Mouse (Mus musculus) testis, postnatal 10 days (tissue): ENCODE measurements at regions not wholly inside any gene's neighbourhood (a gene's known extent, or its start where the extent isn't known, plus 50 kb on each side); places are given as distances from the start of the nearest gene placed in this dataset.

Experiments
- DNase-seq: peaks from one replicate; pipeline ENCODE4 v3.0.0; 2021; ENCODE audit warnings: low spot score

DNA sequence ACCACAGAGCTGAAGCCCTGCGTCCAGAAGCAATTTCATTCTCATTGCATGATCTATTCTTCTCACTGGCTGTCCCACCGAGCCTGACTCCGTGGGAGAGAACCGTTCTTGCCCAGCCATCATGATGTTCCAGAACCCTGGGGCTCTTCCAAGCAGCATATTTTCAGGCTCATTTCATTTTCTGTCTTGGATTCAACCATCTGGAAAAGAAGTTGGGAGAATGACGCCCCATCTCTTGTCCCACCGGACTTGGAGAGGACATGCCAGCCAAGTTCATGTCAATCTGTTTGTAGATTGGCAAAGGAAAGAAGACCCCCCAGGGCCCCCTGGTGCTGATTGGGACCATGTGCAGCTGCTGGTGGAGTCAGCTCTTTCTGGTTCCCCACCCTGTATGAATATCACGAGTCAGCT is 1400.5 kb upstream of the Lrrc6 start:
- DNase-seq: no peak

DNA sequence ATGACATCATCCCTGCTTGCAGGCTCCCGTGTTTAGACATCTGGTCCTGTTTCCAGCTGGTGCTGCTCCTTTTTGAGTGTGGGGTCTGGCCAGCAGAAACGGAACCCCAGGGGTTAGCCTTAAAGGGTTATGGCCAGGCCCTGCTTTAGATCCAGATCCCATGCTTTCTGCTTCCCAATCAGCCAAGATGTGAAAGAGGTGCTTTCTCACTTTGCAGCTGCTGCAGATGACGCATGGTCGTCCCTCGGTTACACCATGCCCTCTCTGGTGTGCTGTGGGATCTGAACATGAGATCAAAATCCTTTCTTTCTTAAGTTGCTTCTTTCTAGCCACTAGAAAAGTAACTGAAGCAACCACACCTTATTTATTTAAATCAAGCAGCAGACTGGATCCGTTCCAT is 1399.1 kb upstream of the Lrrc6 start:
- DNase-seq: no peak

DNA sequence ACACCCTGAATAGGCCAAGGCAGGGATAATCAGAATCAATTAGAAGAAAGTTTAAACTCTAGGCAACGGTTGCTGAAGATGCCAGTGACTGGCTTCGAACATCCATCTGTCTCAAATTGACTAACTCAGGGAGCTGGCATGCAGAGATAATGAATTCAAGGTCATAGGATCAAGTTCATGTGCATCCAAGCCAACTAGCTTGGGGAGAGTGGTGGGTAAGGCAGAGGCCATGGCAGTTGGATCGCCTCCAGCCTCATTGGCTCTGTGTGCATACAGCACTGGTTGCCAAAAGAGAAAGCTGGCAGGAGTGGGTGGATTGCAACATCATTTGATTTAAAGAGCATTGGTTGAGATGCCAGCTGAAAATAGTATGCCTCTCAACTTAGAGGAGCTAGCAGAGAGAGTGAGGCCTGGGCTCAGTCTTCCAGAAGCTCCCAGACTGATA is 1398.3 kb upstream of the Lrrc6 start:
- DNase-seq: peak; percentile 41

DNA sequence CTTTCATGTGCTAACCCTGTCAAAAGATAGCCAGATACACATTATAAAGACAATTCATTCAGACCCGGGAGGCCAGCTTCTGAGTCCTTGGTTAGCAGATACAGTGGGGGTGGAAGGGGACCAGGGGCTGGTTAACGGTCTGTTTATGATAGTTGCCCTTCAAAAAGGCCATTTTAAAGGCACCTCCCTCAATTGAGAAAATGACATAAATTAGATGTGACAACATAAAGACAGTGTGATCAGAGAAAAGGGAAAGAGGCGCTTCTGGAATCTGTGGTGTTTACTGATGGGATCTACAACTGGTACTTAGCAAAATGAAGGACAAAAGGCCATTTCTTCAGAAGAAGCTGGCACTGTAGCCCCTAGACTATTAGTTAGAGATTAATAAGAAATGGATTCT is 1391.4 kb upstream of the Lrrc6 start:
- no peak for DNase-seq

DNA sequence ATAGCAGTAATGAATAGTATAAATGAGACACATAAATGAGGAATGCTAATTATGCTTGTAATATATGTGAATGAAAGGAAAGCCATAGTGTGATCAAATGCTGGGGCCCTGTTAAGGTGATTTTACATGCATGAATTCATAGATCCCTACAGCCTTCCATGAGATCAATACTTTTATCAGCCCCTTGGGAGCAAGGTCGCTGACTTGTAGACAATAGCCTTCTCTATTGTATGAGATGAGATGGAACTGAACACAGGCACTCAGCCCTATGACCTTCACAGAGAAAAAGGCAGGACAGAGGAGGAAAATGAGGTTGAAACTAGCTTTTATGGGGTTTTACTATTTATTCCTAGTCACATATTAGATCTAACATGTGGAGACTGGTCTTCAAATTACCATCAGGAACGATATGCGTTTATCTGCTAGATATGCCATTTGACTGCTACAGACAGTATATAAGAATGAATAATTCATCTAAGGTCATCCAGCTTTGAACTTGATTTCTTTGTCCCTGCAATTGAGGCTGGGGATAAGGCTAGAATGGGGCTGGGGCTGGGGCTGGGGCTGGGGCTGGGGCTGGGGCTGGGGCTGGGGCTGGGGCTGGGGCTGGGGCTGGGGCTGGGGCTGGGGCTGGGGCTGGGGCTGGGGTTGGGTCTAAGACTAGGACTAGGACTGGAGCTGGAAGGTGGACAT is 1390.0 kb upstream of the Lrrc6 start:
- no peak for DNase-seq

DNA sequence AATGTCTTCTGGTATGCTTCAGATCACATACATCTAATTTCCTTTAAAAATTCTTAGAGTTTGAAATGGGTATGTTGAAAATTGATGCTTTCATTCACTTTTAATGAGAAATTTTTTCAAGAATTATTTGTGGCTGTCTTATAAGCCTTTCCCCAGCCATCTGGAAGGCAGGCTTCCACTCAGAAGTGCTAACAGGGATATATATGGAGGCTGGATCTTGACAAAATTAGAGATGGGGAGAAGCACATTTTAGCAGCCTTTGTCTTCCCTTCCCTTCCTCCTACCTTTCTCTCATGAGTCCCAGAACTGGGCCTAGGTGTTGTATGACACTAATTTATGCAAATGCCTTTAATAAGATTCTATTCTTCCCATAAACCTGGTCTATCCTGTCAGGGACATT is 1387.8 kb upstream of the Lrrc6 start:
- DNase-seq: no peak

DNA sequence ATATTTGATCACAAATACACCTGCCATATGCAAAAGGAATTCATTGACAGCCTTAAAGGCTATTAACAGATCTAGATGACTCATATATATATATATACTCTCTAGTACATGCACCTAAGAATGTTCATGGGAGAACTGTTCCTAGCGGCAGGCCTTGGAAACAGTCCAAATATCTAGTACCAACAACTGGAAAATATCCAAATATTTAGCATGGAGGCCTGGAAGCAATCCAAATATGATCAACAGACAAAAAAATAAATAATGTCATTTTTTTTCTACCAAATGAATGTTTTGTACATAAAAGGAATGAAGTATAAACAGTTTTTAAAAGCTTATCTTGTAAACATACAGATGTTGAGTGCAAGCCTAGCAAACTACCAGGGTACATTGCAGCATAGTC is 1354.6 kb upstream of the Lrrc6 start:
- DNase-seq: no peak

DNA sequence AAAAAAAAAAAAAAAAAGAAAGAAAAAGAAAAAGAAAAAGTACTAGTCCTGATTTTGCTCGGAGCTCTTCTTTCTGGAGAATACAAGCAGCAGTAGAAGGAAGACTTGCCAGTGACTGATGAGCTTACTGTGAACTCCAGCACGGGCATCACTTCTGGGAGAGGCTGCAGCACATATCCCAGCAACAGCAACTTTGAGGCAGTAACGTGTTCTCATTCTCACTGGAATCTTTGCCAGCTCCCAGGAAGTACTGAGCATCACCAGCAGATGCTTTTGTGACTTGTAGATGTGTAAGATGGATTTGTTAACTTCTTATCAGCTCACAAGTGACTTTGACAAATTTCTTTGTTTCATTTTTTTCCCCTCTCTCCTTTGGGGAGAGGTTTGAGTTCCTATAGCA is 1349.4 kb upstream of the Lrrc6 start:
- no peak for DNase-seq

DNA sequence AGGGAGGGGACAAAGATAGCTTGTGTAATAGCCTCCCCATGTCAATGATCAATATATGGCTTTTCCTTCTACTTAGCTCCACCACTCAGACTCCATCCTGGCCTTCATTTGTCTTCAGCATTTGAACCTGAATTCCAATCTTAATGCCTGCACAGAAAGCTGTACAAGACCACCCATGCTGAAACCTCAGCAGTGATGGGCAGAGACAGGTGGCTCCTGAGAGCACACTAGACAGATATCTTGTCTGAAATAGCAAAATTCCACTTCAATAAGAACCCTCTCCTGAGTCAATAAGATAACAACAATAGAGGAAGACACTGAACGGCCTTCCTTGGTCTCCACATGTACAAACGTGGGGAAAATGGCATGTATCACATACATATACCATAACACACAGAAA is 1345.0 kb upstream of the Lrrc6 start:
- DNase-seq: no peak

DNA sequence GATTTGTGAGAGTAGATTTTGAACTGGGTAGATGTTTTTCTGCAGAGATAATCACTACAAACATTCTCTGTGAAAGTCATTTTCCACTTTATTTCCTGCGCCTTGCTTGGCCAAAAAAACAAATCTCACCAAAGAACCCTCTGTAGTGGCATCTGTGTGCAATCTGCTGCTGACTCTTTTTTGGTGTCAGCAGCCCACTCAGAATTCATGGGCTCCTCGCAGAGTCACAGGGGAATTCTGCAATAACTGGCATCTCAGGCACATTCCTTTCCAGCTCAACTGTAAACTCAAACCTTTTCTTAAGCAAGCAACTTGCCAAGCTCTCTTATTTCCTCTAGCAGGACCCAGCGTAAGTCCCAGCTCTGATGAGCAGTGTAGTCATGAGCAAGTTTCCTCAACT is 1340.0 kb upstream of the Lrrc6 start:
- DNase-seq: no peak

DNA sequence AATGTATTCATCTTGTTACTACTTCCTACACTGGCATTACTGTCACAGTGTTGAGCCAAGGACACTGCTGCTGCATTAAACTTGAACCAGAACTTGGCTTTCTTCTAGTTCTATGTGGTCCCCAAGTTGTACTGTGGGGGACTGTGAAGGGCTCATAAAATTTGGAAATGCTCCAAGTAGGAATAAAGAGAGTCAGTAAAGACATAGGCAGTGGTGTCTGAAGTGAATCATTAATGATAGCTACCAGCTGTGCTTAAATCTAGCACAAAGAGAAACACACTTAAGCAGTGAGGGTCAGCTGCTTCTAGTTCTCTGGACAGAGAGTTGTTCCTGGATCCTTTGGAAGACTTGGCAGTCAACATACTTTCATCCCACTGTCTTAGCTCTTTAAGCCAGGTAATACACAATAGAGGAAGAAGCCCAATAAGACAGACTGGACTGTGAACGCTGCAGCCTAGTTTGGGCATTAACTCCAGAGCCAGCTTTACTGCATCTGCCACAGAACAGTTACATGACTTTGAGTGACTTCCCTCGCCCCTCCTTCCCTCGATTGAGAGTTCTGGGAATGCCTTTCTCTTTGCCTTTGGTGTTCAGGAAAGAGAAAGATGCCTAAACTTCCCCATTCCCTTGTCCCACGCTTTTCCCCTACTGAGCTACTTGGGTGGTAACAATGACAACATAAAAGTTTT is 1325.2 kb upstream of the Lrrc6 start:
- no peak for DNase-seq

DNA sequence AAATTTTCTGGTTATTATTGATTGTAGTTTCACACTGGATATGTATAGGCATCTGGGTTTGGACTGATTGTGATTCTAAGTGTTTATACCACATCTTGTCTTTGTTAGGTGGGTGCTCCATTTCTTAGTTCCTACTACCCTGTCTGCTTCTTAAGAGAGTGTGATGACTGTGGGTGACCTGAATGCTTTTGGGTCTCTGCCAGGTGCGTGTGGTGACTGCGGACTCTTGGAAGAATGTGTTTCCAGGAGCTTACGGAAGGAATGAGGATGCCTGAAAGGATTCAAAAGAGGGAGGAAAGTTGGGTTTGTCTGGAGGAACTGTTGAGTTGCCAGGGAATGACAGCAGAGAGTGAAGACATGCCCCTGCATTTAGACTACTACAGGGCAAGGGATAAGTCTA is 1322.5 kb upstream of the Lrrc6 start:
- DNase-seq: no peak

DNA sequence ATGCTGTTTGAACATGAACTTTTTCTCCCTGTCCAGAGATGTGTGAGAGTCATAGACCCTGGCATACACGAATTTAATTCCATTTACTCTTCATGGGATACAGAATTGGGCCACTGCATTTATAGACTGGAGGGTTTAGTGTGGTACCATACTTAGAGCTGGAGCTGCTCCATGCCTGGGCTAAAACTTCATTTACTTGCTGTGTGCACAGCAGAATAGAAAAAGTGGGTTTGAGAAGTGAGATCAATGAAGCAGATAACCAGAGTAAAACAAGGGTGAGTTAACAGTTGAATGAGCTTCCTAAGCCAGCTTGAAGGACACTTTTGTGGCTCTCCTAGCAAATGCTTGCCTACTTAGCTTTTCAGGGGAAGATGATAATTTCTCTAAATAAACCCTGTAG is 1299.2 kb upstream of the Lrrc6 start:
- no peak for DNase-seq

DNA sequence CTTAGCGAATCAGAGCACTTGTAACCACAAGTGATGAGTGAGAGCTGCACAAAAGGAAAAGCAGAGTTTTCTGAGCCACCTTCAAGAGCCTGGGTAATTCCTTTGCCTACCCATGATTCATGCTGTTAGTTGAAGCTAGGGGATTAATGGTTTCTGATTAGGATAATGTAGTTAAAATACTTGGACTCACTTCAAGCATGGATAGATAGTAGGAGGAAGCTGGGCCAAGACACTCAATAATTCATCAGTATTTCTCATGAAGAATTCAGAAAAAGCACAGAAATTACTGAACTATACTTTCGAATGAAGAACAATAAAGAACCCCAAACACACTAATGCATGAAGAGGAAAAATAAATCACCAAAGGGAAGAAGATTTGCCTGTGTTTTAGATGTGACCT is 1294.9 kb upstream of the Lrrc6 start:
- no peak for DNase-seq

DNA sequence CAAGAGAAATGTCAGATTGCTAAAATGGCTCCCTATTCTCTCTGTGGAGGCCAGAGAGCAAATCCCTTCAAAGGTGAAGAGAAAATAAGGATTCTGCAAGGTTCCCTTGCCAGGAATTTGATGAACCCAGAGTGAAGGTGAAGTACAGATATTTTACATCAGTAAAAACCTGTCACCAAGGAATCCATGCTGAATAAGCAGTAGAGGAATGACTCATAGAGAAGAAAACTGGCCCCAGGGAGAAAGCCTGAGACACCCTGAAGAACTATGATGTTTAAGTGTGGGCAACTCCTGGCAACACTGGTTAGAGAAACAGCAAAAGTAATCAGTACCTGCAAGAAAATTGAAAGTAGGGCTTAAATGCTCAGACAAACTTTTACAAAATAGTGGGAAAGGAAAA is 1292.1 kb upstream of the Lrrc6 start:
- DNase-seq: no peak

DNA sequence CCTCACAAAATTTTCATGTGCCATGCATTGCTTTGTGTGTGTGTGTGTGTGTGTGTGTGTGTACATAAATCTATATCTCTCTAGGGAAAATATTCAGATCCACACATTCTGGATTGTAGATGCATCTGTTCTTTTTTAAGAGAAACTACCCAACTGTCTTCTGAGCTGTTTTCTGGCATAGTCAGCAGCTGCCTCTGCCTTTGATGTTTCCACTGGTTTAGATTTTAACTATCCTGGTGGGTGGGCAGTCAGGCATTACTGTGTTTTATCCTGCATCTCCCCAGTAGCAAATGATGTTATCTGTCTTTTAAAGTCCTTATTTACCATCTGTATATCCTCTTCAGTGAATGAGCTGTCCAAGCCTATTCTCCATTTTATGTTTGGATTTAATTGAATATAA is 1287.9 kb upstream of the Lrrc6 start:
- DNase-seq: no peak

DNA sequence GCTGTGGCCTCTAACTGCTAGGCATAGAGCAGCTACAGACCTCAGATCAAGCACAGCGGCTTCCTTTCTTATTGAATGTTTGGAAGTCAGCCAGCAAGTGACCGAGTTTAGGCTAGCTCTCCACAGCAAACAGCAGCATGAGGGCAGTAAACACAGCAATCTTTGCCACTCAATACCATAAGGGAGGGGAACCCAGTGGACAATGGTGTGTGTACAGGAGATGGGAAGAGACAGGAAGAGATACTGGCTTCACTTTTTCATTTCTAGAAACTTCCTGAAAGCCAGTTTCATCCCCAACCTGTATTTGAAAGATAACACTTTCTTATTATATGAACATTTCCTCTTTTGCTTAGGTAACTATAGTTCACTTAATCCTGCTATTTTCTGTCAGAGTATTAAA is 1284.9 kb upstream of the Lrrc6 start:
- DNase-seq: no peak

DNA sequence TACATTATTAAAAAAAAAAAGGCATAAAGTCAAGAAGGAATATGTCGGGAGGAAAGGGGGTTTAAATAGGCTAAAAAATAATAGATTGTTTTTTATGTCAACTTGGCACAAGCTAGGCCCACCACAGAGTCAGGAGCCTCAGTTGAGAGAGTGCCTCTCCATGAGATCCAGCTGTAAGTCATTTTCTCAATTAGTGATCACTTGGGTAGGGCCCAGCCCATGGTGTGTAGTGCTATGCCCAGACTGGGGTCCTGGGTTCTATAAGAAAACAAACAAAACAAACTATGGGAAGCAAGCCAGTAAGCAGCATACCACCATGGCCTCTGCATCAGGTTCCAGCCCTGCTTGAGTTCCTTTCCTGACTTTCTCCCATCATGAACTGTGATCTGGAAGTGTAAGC is 1283.0 kb upstream of the Lrrc6 start:
- no peak for DNase-seq

DNA sequence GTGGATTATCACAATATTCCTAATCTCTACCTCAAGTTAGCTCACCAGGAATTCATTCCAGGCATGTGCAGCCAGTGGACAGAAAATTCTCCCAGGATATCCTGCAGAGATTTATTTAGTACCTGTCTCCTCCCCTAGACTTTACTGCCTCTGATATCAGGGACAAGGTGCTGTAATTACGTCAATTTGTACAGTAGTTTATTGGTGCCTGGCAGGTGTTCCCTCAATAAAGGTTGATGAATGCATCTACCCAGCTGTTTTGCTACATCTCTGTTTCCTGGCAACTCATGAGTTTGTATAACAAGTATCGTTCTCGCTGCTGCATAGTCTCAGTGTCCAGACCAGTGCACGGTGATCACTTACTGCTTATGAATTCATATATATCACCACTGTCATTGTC is 1281.8 kb upstream of the Lrrc6 start:
- DNase-seq: no peak

DNA sequence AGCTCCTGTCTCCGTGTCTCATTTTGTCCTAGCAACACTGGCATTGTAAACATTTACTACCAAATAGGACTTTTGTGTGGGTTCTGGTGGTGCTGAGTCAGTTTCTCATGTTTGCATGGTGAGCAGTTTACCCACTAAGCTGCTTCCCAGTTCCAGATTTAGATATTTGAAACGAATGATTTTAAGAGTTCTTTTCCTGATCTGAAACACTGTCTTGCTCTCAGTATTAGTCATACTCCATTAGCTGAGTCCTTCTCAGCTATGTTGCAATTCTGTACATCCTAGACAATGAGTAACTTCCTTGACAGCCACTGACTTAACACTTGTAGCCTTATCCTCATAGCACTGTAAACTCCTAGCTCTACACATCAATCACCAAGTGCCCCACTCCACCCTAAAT is 1280.1 kb upstream of the Lrrc6 start:
- DNase-seq: no peak

DNA sequence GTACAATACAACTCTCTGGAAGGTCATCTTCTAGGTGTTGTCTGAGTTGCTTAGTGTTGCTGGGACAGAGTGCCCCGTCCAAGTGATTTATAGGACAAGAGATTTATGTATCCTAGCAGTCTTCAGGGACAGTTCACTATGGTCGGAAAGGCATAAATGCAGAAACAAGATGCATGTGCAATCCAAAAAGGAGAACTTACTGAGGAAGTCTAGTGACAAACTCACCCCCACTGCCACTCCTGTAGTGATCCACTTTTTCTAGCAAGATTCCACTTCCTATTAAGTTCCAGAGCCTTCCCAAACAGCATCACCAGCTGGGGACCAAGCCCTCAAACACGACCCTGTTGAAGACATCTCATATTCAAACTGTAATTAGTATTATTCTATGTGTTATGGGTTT is 1266.9 kb upstream of the Lrrc6 start:
- DNase-seq: no peak

DNA sequence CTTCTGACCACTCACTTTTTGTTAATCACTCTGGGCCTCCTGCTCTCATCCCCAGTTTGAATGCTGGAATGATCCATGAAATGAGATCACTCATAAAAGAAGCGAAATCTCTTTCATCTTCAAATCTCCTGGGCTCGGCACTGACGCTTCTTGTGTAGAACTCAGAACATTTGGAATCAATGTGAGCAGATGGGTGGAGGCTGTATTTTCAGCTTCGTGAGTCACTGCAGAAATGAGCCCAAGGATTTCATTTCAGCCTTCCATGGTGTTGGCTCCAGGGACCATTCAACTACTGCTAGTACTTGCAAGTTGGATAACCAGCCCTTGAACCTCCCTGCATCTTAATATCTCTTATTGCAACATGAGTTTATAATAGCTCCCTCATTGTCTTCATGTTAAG is 1258.5 kb upstream of the Lrrc6 start:
- DNase-seq: no peak

DNA sequence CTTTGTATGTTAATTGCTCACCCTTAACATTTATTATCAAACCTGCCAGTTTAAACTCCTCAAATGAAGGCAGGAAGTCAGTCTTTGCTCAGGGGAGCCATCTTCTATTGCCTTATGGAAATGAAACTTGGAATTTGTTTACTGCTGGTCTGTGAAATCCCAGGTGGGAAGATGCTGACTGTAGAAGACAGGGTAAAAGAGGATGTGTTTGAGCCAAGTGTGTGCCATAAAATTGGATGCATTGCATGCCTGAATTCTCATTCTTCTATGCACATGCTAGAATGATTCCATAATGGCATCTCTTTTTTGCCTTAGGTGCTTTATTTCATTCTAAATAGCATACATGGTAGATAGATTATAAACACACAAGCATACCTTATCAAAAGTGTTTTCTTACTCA is 1249.9 kb upstream of the Lrrc6 start:
- no peak for DNase-seq

DNA sequence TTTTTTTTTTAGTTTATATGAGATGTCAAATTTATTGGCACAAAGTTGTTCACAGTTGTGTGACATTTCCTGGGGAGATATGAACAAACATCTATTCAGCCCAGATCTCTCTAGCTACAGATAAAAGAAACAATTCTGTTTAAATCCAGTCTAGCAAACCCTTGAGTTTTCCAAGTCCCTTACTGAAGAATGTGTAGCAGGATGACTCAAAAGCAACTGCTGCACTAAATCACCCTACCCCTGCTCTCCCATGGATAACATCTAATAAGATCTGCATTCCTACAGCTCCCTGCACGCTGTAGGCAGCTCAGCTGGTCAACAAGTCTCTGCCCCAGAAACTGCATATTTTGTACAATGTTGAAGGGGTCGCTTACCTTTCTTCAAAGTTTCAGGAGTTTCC is 1242.6 kb upstream of the Lrrc6 start:
- no peak for DNase-seq
